Mouse (Mus musculus) liver, embryonic 11.5 days (tissue): ENCODE measurements around the gene Fam136a. TPM values are rescaled to one million over a fixed set of nuclear protein-coding genes. Genes with fewer than 3 reads are reported as not detected.

Experiments used
- ATAC-seq: fragments of 200-750 bp; cut with Nextera tagmentation; replicated peaks from 2 replicates; pipeline ENCODE4 v1.8.0; 2017; ENCODE audit warnings: moderate number of reproducible peaks, mild to moderate bottlenecking, moderate TSS enrichment, moderate library complexity; ENCODE audit not compliant: low FRiP score
- DNase-seq: peaks from one replicate; pipeline ENCODE4 v3.0.0-alpha.2; 2017; ENCODE audit warnings: low spot score
- H3K27ac ChIP-seq: fragments of 300-500 bp; sonication (generic); 2 replicates; pipeline ENCODE4 v1.5.1; 2014; ENCODE audit warnings: mild to moderate bottlenecking, low read depth, low read length, control low read depth
- H3K27me3 ChIP-seq: fragments of 300-500 bp; sonication (generic); replicated peaks from 2 replicates; pipeline ENCODE4 v1.6.1; 2014; ENCODE audit warnings: low read length, mixed read lengths; ENCODE audit not compliant: control insufficient read depth, insufficient read depth
- H3K36me3 ChIP-seq: fragments of 300-500 bp; sonication (generic); 2 replicates; pipeline ENCODE4 v1.6.1; 2014; ENCODE audit warnings: mild to moderate bottlenecking, low read length, moderate library complexity, mixed read lengths; ENCODE audit not compliant: control insufficient read depth, insufficient read depth
- H3K4me1 ChIP-seq: fragments of 300-500 bp; sonication (generic); replicated peaks from 2 replicates; pipeline ENCODE4 v1.6.1; 2014; ENCODE audit warnings: low read length, mixed read lengths; ENCODE audit not compliant: control insufficient read depth, insufficient read depth
- H3K4me2 ChIP-seq: fragments of 300-500 bp; sonication (generic); 2 replicates; pipeline ENCODE4 v1.6.1; 2014; ENCODE audit warnings: mild to moderate bottlenecking, control low read depth, moderate library complexity
- H3K4me3 ChIP-seq: fragments of 300-500 bp; sonication (generic); 2 replicates; pipeline ENCODE4 v1.5.1; 2014; ENCODE audit warnings: low read depth, low read length, control low read depth
- H3K9ac ChIP-seq: fragments of 300-500 bp; sonication (generic); 2 replicates; pipeline ENCODE4 v1.6.1; 2014; ENCODE audit warnings: low read depth, low read length, control low read depth
- H3K9me3 ChIP-seq: fragments of 300-500 bp; sonication (generic); 2 replicates; pipeline ENCODE4 v1.6.1; 2016; ENCODE audit warnings: low read length, inconsistent platforms, mixed read lengths; ENCODE audit not compliant: control insufficient read depth
- WGBS: fragments of 180-500 bp; shearing (Covaris S2); extraction: QIAGEN DNeasy Blood & Tissue Kit; methylation state at CpG from one replicate; pipeline ENCODE4 v1.1.7; 2014; 5-methylcytosine and 5-hydroxymethylcytosine counted together
- polyA plus RNA-seq: library from polyadenylated mRNA; unstranded; fragments of >200 nt; fragmentation: Nextera tagmentation; extraction: Ambion mirVana; gene quantifications from 2 replicates; pipeline ENCODE4 v1.2.1, GENCODE M21; 2014

The Fam136a gene
- polyA plus RNA-seq, 1 experiment from 2014 or later = 188 TPM

- Histone ChIP-seq H3K4me1 (no peaks in the 10 kb centered on the region; the same call in 1 of the 2 replicates), H3K36me3 (peaks cover 16% of the 10 kb centered on the region; the same call in 1 of the 2 replicates), H3K9me3 (no peaks in the 10 kb centered on the region), H3K27me3 (no peaks in the 10 kb centered on the region), H3K4me3 (no peak overlapping the region), H3K27ac (peak overlapping the region; percentile 53; the same call in 1 of the 2 replicates), H3K4me2 (no peak overlapping the region), H3K9ac (no peak overlapping the region)
- DNase-seq (no peak), ATAC-seq (no peak; the same call in 1 of the 2 replicates)
- WGBS = 78% methylated on average over 5 of the region's 5 CpGs
Measured at GRCm38 (mm10) chr6:86385362-86386104, 20.1 kb downstream of the Fam136a start.

GRCm38 (mm10) chr6:86387313-86387712 is 21.9 kb downstream of the Fam136a start:
- Histone ChIP-seq H3K27ac (no peak overlapping the region), H3K4me2 (no peak overlapping the region), H3K4me1 (no peaks in the 10 kb centered on the region; the same call in 1 of the 2 replicates), H3K9ac (no peak overlapping the region), H3K27me3 (no peaks in the 10 kb centered on the region), H3K9me3 (no peaks in the 10 kb centered on the region), H3K4me3 (no peak overlapping the region), H3K36me3 (peaks cover 32% of the 10 kb centered on the region; the same call in 1 of the 2 replicates)
- ATAC-seq (no peak), DNase-seq (no peak)
- WGBS = 86% methylated on average over 12 of the region's 12 CpGs

GRCm38 (mm10) chr6:86388461-86388860 is 23.0 kb downstream of the Fam136a start:
- DNase-seq = no peak
- no peaks in the 10 kb centered on the region for H3K27me3 ChIP-seq
- peaks cover 33% of the 10 kb centered on the region; the same call in 1 of the 2 replicates for H3K36me3 ChIP-seq
- WGBS = 81% methylated on average over 18 of the region's 18 CpGs
- no peak overlapping the region for H3K9ac ChIP-seq
- no peaks in the 10 kb centered on the region for H3K9me3 ChIP-seq
- H3K4me2 ChIP-seq = no peak overlapping the region
- no peak overlapping the region for H3K4me3 ChIP-seq
- no peaks in the 10 kb centered on the region; the same call in 1 of the 2 replicates for H3K4me1 ChIP-seq
- ATAC-seq = no peak
- H3K27ac ChIP-seq = no peak overlapping the region

GRCm38 (mm10) chr6:86391326-86391725 is 25.9 kb downstream of the Fam136a start:
- DNase-seq = no peak
- peaks cover 15% of the 10 kb centered on the region for H3K4me1 ChIP-seq
- H3K9me3 ChIP-seq = no peaks in the 10 kb centered on the region
- H3K36me3 ChIP-seq = peaks cover 33% of the 10 kb centered on the region; the same call in 1 of the 2 replicates
- H3K27me3 ChIP-seq = no peaks in the 10 kb centered on the region
- H3K4me2 ChIP-seq = no peak overlapping the region
- H3K4me3 ChIP-seq = no peak overlapping the region
- no peak for ATAC-seq
- no peak overlapping the region for H3K27ac ChIP-seq
- H3K9ac ChIP-seq = no peak overlapping the region
- WGBS = 94% methylated on average over 5 of the region's 5 CpGs

GRCm38 (mm10) chr6:86393187-86393586 is 27.7 kb downstream of the Fam136a start:
- no peak for DNase-seq
- H3K4me1 ChIP-seq = peaks cover 20% of the 10 kb centered on the region
- H3K36me3 ChIP-seq = peaks cover 30% of the 10 kb centered on the region; the same call in 1 of the 2 replicates
- H3K9ac ChIP-seq = no peak overlapping the region
- no peaks in the 10 kb centered on the region for H3K9me3 ChIP-seq
- H3K27me3 ChIP-seq = no peaks in the 10 kb centered on the region
- ATAC-seq = no peak
- H3K4me2 ChIP-seq = no peak overlapping the region
- H3K4me3 ChIP-seq = no peak overlapping the region
- H3K27ac ChIP-seq = no peak overlapping the region
- WGBS = 95% methylated on average over 1 of the region's 1 CpGs

- no peak for ATAC-seq
- no peak overlapping the region for H3K4me2 ChIP-seq
- 88% methylated on average over 17 of the region's 17 CpGs for WGBS
Measured at GRCm38 (mm10) chr6:86394078-86394720, 28.8 kb downstream of the Fam136a start.

GRCm38 (mm10) chr6:86395021-86395420 is 29.6 kb downstream of the Fam136a start:
- H3K9ac ChIP-seq = peak overlapping the region; percentile 34; the same call in 1 of the 2 replicates
- no peak overlapping the region for H3K27ac ChIP-seq
- no peaks in the 10 kb centered on the region for H3K9me3 ChIP-seq
- 87% methylated on average over 9 of the region's 9 CpGs for WGBS
- no peak for ATAC-seq
- H3K27me3 ChIP-seq = no peaks in the 10 kb centered on the region
- H3K4me3 ChIP-seq = no peak overlapping the region
- H3K36me3 ChIP-seq = peaks cover 22% of the 10 kb centered on the region; the same call in 1 of the 2 replicates
- peaks cover 20% of the 10 kb centered on the region for H3K4me1 ChIP-seq
- peak overlapping the region; percentile 97 for H3K4me2 ChIP-seq
- DNase-seq = no peak

More at GRCm38 (mm10) chr6:86394078-86394720, 28.8 kb downstream of the Fam136a start:
- Histone ChIP-seq H3K27me3 (no peaks in the 10 kb centered on the region), H3K36me3 (peaks cover 25% of the 10 kb centered on the region; the same call in 1 of the 2 replicates), H3K27ac (no peak overlapping the region), H3K4me1 (peaks cover 20% of the 10 kb centered on the region), H3K9me3 (no peaks in the 10 kb centered on the region), H3K4me3 (no peak overlapping the region), H3K9ac (no peak overlapping the region)
- no peak for DNase-seq

GRCm38 (mm10) chr6:86395969-86396368 is 30.5 kb downstream of the Fam136a start:
- H3K4me1 ChIP-seq = peaks cover 20% of the 10 kb centered on the region
- no peak for DNase-seq
- peak overlapping the region; percentile 83; the same call in 1 of the 2 replicates for H3K27ac ChIP-seq
- peak overlapping the region; percentile 97 for H3K4me2 ChIP-seq
- WGBS = 21% methylated on average over 10 of the region's 10 CpGs
- H3K36me3 ChIP-seq = peaks cover 13% of the 10 kb centered on the region; the same call in 1 of the 2 replicates
- H3K4me3 ChIP-seq = peak overlapping the region; percentile 93
- no peaks in the 10 kb centered on the region for H3K9me3 ChIP-seq
- no peak for ATAC-seq
- H3K27me3 ChIP-seq = no peaks in the 10 kb centered on the region
- H3K9ac ChIP-seq = peak overlapping the region; percentile 89
